Mouse (Mus musculus): ENCODE measurements at regions not wholly inside any gene's neighbourhood (a gene's known extent, or its start where the extent isn't known, plus 50 kb on each side); places are given as distances from the start of the nearest gene placed in this dataset.

- no peak for ATAC-seq (replicated peaks; ENCODE audit: poor library complexity, severe bottlenecking)
Observed at GRCm38 (mm10) chr13:44558491-44559177, 170.6 kb upstream of the Jarid2 start.

GRCm38 (mm10) chr13:44559178-44559565, 170.1 kb upstream of the Jarid2 start:
- no peak for ATAC-seq (replicated peaks; ENCODE audit: poor library complexity, severe bottlenecking)

- no peak for ATAC-seq (replicated peaks; ENCODE audit: poor library complexity, severe bottlenecking)
Observed at GRCm38 (mm10) chr13:44559706-44560105, 169.6 kb upstream of the Jarid2 start.

- ATAC-seq (replicated peaks; ENCODE audit: poor library complexity, severe bottlenecking) = peak; percentile 99
Observed at GRCm38 (mm10) chr13:44564705-44565104, 164.6 kb upstream of the Jarid2 start.

GRCm38 (mm10) chr13:44567696-44568095, 161.6 kb upstream of the Jarid2 start:
- ATAC-seq (replicated peaks; ENCODE audit: poor library complexity, severe bottlenecking) = no peak

GRCm38 (mm10) chr13:44569241-44569778, 160.0 kb upstream of the Jarid2 start:
- ATAC-seq (replicated peaks; ENCODE audit: poor library complexity, severe bottlenecking) = no peak

GRCm38 (mm10) chr13:44573463-44573862, 155.8 kb upstream of the Jarid2 start:
- peak; percentile 61 for ATAC-seq (replicated peaks; ENCODE audit: poor library complexity, severe bottlenecking)

- ATAC-seq (replicated peaks; ENCODE audit: poor library complexity, severe bottlenecking) = no peak; the same call in 1 of the 2 replicates
Observed at GRCm38 (mm10) chr13:44579215-44579614, 150.1 kb upstream of the Jarid2 start.

GRCm38 (mm10) chr13:44580156-44580736, 149.0 kb upstream of the Jarid2 start:
- ATAC-seq (replicated peaks; ENCODE audit: poor library complexity, severe bottlenecking) = no peak

- no peak for ATAC-seq (replicated peaks; ENCODE audit: poor library complexity, severe bottlenecking)
Observed at GRCm38 (mm10) chr13:44580767-44581166, 148.5 kb upstream of the Jarid2 start.

GRCm38 (mm10) chr13:44581947-44582766, 147.1 kb upstream of the Jarid2 start:
- ATAC-seq (replicated peaks; ENCODE audit: poor library complexity, severe bottlenecking) = no peak

- no peak for ATAC-seq (replicated peaks; ENCODE audit: poor library complexity, severe bottlenecking)
Observed at GRCm38 (mm10) chr13:44582767-44583085, 146.5 kb upstream of the Jarid2 start.

GRCm38 (mm10) chr13:44583614-44584013, 145.7 kb upstream of the Jarid2 start:
- no peak for ATAC-seq (replicated peaks; ENCODE audit: poor library complexity, severe bottlenecking)

GRCm38 (mm10) chr13:44584151-44584550, 145.1 kb upstream of the Jarid2 start:
- ATAC-seq (replicated peaks; ENCODE audit: poor library complexity, severe bottlenecking) = peak; percentile 16; the same call in 1 of the 2 replicates

GRCm38 (mm10) chr13:44584551-44584950, 144.7 kb upstream of the Jarid2 start:
- no peak for ATAC-seq (replicated peaks; ENCODE audit: poor library complexity, severe bottlenecking)

GRCm38 (mm10) chr13:44587846-44588245, 141.4 kb upstream of the Jarid2 start:
- peak; percentile 97 for ATAC-seq (replicated peaks; ENCODE audit: poor library complexity, severe bottlenecking)

- no peak for ATAC-seq (replicated peaks; ENCODE audit: poor library complexity, severe bottlenecking)
Observed at GRCm38 (mm10) chr13:44594645-44595044, 134.6 kb upstream of the Jarid2 start.

- ATAC-seq (replicated peaks; ENCODE audit: poor library complexity, severe bottlenecking) = no peak
Observed at GRCm38 (mm10) chr13:44597666-44598065, 131.6 kb upstream of the Jarid2 start.

- peak; percentile 53 for ATAC-seq (replicated peaks; ENCODE audit: poor library complexity, severe bottlenecking)
Observed at GRCm38 (mm10) chr13:44601024-44601423, 128.2 kb upstream of the Jarid2 start.

- peak; percentile 33; the same call in 1 of the 2 replicates for ATAC-seq (replicated peaks; ENCODE audit: poor library complexity, severe bottlenecking)
Observed at GRCm38 (mm10) chr13:44602658-44603057, 126.6 kb upstream of the Jarid2 start.

All from granulocyte monocyte progenitor cell, adult 5-6 weeks (primary cell).